Mouse (Mus musculus) cerebellum, adult 11-12 months (tissue): ENCODE results near the gene Hist1h2ak.
A peak's percentile ranks its signal among the peaks of the same experiment; 100 is the strongest.
"Not testable (repeated sequence)": the region's sequence is repeated elsewhere in the genome, so short reads cannot be mapped to it uniquely, and the experiment has no call there.

ENCODE experiments used
- DNase-seq: peaks from one replicate; pipeline ENCODE4 v3.0.0; 2022

Hist1h2ak gene

GRCm38 (mm10) chr13:21753524-21754285 is at the start of gene Hist1h2ak, which contains the start of gene Hist1h2bn:
Gene Hist1h2ak (minus strand): TSS chr13:21753827.
Gene Hist1h2bn (plus strand): TSS chr13:21754123.
- DNase-seq = peak; percentile 72

- not testable (repeated sequence) for DNase-seq
Observed at GRCm38 (mm10) chr13:21803058-21803457, 49.4 kb upstream of the Hist1h2ak start.

GRCm38 (mm10) chr13:21797163-21797562 is 43.5 kb upstream of the Hist1h2ak start:
- not testable (repeated sequence) for DNase-seq

- no peak for DNase-seq
Observed at GRCm38 (mm10) chr13:21795584-21795983, 42.0 kb upstream of the Hist1h2ak start.

GRCm38 (mm10) chr13:21790601-21791283 is 37.1 kb upstream of the Hist1h2ak start:
- DNase-seq = no peak

GRCm38 (mm10) chr13:21789925-21790324 is 36.3 kb upstream of the Hist1h2ak start:
- no peak for DNase-seq

GRCm38 (mm10) chr13:21787760-21788593 is 34.4 kb upstream of the Hist1h2ak start:
- no peak for DNase-seq

GRCm38 (mm10) chr13:21786899-21787629 is 33.4 kb upstream of the Hist1h2ak start, which contains the start of the genes Hist1h2an and Hist1h2bp:
Gene Hist1h2an (minus strand): TSS chr13:21787218.
Gene Hist1h2bp (plus strand): TSS chr13:21787461.
- DNase-seq = peak; percentile 92

GRCm38 (mm10) chr13:21786189-21786898 is 32.7 kb upstream of the Hist1h2ak start:
- DNase-seq = no peak

GRCm38 (mm10) chr13:21784311-21784710 is 30.7 kb upstream of the Hist1h2ak start:
- DNase-seq = no peak

- peak; percentile 28 for DNase-seq
Observed at GRCm38 (mm10) chr13:21783734-21784161, 30.1 kb upstream of the Hist1h2ak start.

GRCm38 (mm10) chr13:21783255-21783617 is 29.6 kb upstream of the Hist1h2ak start, which contains the start of gene Hist1h3i:
Gene Hist1h3i (minus strand): TSS chr13:21783370.
- DNase-seq = peak; percentile 61

GRCm38 (mm10) chr13:21782361-21783254 is 29.0 kb upstream of the Hist1h2ak start:
- DNase-seq = peak; percentile 52

- no peak for DNase-seq
Observed at GRCm38 (mm10) chr13:21781639-21782038, 28.0 kb upstream of the Hist1h2ak start.

GRCm38 (mm10) chr13:21781021-21781555 is 27.5 kb upstream of the Hist1h2ak start:
- DNase-seq = peak; percentile 17

- DNase-seq = peak; percentile 76
Observed at GRCm38 (mm10) chr13:21779767-21780731, 26.4 kb upstream of the Hist1h2ak start, which contains the start of gene Hist1h1b. Gene Hist1h1b (minus strand): TSS chr13:21780625.

- DNase-seq = peak; percentile 66
Observed at GRCm38 (mm10) chr13:21778814-21779766, 25.5 kb upstream of the Hist1h2ak start.

GRCm38 (mm10) chr13:21755707-21756106 is 2.1 kb upstream of the Hist1h2ak start:
- no peak for DNase-seq
